Mouse (Mus musculus): ENCODE data around the gene Trim26.

The Trim26 gene

DNA sequence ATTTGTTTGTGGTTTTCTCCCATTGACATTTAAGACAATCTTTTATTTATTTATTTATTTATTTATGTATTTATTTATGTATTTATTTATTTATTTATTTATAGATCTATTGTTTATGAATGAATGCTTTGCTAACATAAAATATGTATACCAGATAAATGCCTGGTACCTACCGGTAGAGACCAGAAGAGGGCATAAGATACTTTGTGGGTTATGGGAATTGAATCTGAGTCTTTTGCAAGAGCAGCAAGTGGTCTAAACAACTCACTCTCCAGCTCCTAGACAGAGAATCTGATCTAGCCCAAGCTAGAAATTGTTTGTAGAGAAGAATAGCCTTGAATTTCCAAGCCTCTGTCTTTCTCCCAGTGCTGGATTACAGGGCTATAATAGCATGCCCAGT is 63.8 kb downstream of the Trim26 start:
- no peak for DNase-seq

- DNase-seq, result peak; percentile 78
Observed at GRCm38 (mm10) chr17:36903651-36904050, 66.7 kb downstream of the Trim26 start.

DNA sequence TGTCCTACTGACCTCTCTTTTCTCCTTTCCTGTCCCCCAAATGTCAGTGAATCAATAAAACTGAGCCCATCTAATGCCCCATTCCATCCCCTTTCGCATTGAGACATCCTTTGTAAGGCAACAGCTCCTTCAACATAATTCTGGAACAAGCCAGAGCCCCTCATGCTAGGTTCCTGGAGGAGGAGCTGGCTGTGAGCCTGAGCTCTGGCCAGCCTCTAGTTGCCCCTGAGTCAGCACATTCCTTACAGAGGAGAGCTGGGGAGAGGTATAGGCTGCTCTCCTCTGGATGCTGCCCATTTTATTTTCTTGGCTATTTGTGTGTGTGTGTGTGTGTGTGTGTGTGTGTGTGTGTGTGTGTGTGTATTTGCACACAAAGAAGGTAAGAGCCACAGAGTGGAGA is 71.3 kb downstream of the Trim26 start:
- DNase-seq, result peak; percentile 73
